Mouse (Mus musculus): ENCODE data around the gene C1ql1.
A peak's percentile ranks its signal among the peaks of the same experiment; 100 is the strongest.

The C1ql1 gene

DNA sequence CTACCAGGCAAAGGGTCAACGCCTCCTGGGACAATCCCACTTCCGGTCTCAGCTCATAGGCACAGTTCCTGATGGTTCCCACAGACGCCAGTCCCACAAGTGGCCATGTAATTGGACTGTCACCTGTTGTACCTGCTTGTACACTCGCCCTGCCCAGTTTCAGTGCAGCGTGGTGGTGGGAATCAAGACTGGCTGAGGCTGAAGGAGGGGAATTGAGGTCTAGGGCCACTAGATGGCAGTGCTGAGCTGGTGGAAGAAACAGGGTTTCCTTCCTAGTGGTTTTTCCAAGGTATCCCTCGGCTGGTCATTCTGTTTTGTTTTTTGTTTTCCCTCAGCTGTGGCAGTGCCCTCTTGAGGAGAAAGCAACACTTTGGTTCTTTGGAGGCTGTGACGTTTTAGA is 45.7 kb downstream of the C1ql1 start, which contains the start of gene Gfap:
Gene Gfap (minus strand): TSS at position 150 of the 400 bp plus-strand sequence.
- peak; percentile 74 for DNase-seq

DNA sequence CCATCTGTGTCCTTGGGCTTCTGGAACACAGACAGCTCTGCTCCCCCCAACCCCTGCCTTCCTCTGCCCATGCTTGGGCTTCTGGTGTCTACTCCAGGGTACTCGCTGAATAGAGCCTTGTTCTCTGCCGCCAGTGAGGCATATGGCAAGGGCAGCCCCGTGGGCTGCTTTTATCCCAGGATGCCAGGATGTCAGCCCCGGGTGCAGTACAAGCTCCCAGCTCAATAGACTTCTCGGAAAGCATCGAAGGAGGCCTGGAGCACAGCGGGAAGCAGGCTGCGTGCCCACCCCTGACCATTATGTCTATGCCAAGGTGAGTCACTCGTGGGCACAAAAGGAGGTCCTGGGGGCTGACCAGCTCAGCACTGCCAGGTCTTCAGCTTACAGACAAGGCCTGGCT is 48.1 kb downstream of the C1ql1 start:
- DNase-seq: peak; percentile 83

GRCm38 (mm10) chr11:102896641-102897040 is 49.8 kb downstream of the C1ql1 start:
- DNase-seq: peak; percentile 7

DNA sequence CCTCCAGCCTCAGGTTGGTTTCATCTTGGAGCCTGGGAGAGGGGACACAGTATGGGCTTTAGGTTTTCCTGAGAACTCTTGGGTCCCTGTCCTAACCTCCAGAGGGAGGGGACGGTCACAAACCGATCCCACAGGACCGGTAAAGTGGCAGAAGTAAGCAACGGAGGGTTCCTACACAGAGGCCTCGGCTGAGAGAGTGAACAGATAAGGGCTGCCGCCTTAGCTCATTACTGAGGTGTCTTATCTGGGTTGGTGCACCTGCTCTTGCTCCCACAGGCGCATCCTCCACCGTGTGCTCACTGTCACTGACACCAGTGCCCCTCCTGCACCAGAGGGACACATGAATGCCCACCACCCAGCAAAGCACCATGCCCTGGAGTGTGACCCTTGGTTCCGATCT is 50.7 kb downstream of the C1ql1 start:
- DNase-seq: no peak

GRCm38 (mm10) chr11:102894716-102895115 is 51.8 kb downstream of the C1ql1 start:
- DNase-seq: no peak

- peak; percentile 74 for DNase-seq
Observed at GRCm38 (mm10) chr11:102893015-102893651, 53.4 kb downstream of the C1ql1 start.

- DNase-seq: no peak
Observed at GRCm38 (mm10) chr11:102890096-102890495, 56.4 kb downstream of the C1ql1 start.
